Mouse (Mus musculus) thymus, postnatal 14 days (tissue): ENCODE measurements around the gene Gnb3.
"Not testable (repeated sequence)": the region's sequence is repeated elsewhere in the genome, so short reads cannot be mapped to it uniquely, and the experiment has no call there.

ENCODE experiments used
- DNase-seq: peaks from one replicate; pipeline ENCODE4 v3.0.0; 2021

Gnb3 gene

DNA sequence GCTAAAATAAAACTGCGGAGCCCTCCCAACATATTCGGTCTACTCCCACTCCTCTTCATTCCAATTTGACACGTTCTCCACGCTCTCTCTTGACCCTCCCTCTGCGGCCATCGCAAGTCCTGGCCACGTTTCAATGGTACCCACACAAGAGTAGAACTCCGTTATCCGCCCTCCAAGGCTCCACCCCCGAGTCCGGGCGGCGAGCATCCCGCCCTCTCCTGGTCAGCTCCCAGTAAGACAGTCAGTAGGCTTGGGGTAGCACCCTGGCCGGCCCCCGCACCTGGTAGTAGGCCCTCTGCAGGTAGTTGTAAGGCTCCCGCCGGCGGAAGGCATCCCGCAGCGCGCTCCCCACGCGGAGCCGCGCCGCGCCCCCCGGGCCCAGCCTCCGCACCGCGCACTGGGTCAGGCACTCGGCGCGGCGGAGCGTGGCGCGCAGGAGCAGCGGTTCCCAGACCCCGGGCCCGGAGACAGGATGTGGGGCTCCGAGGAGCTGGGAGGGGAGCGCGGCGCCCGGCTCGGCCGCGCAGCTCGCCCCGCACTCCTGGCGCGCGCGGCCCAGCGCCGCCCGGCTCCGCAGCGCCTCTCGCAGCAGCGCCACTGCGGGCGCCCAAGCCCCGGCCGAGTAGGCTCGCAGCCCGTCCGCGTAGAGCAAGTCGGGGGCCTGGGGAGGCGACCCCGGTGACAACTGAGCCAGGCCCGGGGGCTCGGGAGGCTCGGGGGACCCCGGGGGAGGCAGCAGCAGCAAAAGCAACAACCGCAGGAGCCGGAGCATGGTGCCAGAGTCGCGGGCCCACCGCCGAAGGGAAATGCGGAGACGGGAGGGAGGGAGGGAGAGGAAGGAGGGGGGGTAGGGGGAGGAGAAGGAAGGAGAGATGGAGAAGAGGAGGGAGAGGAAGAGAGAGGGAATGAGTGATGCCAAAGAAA is 17.1 kb upstream of the Gnb3 start, which contains the start of gene P3h3:
Gene P3h3 (minus strand): TSS at position 837 of the 924 bp plus-strand sequence.
- peak; percentile 87 for DNase-seq

DNA sequence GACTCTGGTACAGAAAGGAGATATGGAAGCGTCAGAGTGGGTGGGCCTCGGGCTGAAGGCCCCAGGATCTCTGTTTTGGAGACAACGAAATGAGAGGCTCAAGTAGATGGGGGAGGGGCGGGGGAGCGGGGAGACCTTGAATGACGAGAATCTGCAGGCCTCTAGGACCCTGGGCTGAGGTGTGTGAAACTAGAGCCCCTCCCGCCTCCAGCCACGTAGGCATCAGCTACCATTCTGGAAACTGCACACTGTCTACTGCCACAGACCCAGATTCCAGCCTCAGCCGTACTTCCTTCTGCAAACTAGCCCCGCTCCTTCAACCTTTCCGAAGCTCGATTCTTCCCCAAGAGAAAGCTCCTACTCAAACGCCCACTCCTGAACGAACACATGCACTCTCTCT is 16.2 kb upstream of the Gnb3 start:
- DNase-seq, result peak; percentile 19

DNA sequence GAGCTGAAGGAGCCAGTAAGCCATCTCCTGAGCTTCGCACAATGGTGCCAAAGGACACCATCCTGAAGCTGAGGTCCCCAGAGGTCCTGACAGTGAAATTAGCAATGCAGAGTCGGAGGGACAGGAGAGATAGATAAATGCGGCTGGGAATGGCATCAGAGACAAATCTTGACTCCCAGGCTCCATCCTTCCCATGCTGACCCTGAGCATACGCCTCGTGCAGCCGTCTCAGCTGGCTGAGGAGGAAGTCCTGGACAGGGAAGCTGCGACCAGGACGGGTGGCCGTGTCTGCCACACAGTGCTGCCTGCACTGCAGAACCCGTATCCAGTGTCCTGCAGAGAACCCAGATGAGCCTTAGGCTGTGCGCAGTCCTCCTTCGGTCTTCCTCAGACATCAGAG is 14.6 kb upstream of the Gnb3 start:
- DNase-seq, result no peak

DNA sequence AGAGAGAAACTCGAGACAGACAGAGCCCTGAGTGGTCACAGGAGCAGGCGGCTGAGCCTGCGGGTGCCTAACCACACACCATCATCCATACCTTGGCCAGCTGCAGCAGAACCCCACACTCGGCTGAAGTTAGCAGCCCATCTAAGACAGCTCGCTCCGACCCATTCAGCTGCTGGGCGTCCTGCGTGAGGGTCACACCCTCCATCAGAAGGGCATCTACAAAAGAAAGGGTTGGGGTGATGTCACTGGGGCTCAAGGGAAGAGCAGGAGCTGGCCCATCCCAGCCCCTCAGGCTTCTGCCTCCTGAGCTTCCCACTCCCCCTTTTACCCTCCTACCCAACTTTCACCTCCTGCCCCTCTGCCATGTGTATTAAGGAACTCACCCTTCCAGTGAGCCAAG is 10.5 kb upstream of the Gnb3 start:
- DNase-seq, result no peak

DNA sequence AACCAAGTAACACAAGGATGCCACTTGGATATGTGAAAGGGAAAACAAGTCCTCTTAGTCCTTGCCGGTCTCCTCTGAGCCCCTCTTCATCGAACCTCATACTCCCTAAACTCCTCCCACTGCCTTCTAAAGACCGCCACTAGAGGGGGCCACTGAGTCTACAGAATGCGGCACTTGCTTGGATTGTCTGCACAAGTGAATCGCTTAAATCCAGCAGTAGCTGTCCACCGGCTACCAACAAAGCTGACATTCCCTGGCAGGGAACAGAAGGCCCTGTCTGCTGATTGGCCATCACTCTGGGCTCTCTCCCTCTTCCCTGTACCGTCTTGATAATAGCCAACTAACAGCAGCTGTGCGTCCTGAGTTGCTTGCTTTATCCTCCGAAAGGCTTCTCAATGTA is 7.2 kb upstream of the Gnb3 start:
- DNase-seq, result peak; percentile 95

DNA sequence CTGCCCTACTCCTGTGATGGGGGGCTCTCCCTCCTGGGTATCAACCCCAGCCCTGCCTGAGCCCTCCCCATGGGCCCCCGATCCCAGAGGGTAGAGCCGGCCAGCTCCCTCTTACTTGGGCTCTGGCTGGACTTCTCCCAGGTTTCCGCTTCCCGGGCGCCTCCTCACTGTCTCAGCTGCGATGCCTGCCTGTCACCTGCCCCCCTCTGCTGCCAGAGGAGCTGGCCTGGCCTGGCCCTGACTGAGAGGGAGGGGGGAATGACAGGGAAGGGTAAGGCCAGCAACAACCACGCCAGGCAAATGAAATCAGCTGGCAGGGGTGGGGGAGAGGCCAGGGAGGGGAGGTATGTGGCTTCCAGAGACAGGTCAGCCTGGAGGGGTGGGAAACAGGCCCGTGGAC is 270 bp downstream of the Gnb3 start:
- no peak for DNase-seq

DNA sequence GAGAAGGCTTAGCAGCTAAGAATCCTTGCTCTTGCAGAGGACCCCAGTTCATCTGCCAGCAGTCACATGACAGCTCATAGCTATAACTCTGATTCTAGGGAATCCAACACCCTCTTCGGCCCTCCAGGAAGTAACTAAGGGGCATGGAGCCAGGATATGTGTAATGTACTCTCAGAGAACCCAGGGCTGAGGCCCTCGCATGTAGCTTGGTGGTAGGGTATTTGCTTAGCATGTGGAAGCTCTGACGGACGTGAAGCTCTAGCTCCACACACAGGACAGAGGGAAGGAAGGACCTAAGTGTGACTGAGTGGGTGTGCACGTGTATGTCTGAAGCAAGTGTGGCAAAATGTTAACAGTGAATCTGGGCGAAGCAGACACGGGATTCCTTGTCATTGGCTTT is 3.7 kb downstream of the Gnb3 start:
- DNase-seq, result no peak

DNA sequence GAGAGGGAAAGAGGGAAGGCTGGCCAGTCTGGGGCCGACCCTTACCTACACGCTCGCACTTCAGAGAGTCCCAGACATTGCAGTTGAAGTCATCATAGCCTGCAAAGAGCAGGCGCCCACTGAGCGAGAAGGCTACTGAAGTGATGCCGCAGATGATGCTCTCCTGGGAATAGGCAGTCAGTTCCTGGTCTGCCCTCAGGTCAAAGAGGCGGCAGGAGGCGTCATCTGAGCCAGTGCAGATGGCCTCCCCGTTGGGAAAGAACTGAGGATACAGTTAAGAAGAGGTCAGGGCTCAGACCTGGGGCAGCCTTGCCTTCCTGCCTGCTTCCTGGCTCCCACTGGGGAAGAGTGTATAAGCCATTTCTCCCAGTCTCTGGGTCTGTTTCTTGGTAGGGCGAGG is 4.5 kb downstream of the Gnb3 start:
- DNase-seq, result no peak

DNA sequence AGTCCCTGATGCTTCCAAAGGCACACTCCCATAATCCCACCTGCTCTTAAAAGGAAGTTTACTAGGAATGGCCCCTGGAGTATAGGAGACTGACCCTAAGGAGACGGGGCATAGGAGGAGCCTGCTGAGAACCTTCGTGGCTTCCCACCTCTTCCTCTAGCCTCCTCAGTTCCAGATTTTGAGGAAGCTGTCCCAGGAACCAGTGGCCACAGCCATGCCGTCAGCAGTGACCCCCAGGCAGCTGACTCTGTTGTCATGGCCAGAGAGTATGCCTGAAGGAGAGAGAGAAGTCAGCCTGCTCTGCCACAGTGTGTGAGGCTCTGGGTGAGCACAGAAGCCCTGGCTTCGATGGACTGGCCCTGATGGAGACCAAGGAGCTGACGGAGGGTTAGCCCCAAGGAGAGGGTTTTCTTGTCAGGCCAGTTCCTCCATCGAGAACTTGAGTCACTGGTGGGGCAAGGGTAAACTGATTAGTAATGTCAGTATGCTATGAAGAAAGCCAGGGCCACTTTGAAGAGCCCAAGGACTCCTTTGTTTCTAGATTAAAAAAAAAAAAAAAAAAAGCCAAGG is 5.5 kb downstream of the Gnb3 start:
- no peak for DNase-seq

DNA sequence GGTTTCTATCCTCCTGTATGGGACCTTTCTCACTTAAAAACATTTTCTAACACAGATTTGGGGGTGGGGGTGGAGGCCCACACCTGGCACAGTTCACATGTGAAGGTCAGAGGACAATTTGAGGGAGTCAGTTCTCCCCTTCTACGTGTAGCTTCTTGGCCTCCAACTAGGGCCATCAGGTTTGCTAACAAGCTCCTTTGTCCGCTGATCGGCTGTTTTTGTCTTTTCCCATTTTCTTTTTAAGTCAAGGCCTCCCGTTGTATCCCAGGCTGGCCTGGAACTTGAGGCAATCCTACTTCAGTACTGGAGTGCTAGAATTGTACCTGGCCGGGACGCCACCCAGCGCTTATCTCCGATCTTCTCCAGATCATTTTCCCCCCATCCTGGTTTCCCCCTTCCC is 8.4 kb downstream of the Gnb3 start:
- no peak for DNase-seq

DNA sequence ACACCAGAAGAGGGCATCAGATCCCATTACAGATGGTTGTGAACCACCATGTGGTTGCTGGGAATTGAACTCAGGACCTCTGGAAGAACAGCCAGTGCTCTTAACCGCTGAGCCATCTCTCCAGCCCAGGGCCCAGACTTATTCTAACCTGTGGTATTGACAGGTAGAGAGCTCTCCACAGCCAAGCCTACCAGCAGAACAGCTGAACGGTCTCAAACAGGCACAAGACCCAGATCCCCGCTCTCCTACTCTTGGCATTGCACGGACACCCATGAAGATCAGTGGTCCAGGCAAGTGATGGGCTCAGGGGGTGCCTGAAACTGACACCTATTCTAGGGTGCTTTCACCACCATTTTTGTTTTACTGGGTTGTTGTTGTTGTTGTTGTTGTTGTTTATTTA is 8.9 kb downstream of the Gnb3 start:
- not testable (repeated sequence) for DNase-seq

DNA sequence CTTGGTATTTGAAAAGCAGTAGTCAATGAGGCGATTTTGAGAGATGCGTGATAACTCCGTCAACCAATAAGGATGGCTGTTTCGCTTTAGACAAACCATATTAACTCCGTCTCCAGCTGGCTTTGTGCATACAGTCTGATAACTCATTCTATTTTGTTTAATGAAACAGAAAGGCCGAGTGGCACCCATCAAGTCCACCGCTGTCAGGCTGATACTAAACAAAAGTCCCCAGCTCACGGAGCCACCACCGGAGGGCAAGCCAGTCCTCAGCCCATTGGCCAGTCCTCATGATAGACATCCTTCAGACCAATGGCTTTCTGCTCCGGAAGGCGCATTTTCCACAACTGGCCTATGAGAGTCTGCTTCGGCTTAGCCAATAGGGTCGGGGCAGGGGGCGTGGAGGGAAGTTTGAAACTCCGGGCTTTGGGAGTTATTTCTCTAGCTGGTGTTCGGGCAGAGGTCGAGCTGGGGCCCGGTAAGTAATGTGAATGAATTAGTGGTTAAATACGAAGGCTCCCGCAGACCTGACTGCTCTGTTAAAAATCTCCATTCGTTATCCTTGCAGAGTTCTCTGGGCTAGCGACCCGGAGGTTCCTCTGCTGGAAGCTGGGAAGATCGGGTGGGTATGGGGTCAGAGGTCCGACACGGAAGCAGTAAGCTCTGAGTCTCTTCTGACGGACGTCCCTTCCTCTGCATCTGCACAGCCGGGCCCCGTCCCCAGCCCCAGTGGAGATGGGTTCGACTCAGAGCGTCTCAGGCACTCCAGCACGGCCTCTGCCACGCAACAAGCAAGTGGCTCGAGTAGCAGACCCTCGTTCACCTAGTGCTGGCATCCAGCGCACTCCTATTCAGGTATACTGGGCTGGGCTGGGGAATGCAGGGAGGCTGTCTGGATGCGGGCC is 10.0 kb downstream of the Gnb3 start:
- peak; percentile 93 for DNase-seq

DNA sequence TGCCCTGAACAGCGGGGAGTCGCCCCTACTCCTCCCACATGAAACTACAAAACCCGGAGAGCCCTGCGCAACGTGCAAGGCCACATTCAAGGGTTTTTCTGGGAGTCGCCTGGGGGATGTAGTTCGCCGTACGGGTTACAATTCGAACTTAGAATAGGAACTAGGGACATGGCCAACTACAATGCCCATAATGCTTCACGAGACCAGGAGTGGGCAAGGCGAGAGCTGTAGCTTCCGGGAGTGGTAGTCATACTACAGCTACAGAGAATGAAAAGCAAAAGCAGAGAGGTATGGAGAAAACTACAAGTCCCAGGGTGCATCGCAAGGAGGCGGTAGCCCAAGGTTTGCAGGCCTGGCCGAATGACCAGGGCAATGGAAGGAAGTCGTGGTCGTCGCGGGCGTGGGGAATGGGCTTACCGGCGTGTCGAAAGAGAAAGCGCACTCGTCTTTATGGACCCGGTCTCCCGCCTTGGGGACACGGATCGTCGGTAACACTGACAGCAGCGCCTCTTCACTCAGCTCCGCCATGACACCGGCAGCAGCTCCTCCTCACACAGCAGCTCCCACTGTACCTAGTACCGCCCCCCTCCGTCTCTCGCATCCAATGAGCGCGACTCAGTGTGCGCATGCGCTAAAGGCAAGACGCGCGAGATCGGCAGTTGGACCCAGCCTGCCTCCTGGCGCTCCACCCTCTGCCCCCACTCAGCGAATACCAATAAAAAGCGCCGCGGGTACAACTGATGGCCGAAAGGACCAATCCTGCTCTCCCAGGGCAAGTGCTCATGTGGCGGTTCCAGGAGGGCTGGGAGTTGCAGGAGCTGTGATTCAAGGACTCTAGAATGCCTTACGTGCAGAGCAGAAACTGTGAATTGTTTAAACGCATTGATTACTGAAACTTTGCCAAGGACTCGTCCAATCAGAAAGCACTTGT is 10.9 kb downstream of the Gnb3 start, which contains the start of the genes Usp5 and Cdca3:
Gene Usp5 (minus strand): TSS at position 617 of the 931 bp plus-strand sequence.
Gene Cdca3 (plus strand): TSS at position 680 of the 931 bp plus-strand sequence.
- DNase-seq, result peak; percentile 98

DNA sequence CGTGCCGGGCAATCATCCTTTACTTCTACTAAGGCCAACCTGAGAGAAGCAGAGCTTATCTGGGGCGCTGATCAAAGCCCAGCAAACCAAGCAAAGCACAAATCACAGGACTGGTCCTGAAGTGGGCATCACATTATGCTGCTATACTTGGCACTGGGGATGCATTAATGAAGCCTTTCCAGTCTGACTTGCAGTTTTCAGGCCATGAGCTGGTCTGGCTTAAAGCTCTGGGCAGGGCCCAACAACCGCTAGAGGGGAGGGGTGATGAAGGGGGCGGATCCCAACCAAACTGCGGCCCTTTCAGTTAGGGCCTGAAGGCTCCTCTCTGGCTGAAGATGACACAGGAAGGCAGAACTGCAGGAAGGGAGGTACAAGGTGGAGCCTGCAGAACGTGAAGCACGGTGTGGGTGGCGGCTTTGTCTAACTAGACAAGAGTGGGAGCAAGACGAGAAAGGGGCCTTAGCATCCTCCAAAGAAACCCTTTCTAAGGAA is 11.9 kb downstream of the Gnb3 start:
- DNase-seq, result peak; percentile 56

DNA sequence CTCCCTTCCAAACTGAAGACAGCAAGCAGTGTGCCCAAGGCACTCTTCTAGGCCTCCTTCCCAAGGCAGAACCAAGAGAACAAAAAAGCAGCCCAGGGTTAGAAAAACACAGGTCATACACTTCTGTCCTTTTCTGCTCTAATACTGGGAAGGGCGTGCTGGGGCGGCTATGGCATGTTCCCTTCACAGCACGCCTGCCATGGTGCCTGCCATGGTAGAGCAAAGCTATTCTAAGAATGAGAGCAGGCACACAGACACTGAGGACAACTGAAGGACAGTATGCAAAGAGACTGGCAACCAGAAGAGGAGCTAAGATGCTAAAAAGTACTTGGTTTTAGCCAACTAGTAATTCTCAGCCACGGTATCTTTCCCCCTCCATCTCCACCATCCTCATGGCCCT is 18.0 kb downstream of the Gnb3 start:
- DNase-seq, result no peak

DNA sequence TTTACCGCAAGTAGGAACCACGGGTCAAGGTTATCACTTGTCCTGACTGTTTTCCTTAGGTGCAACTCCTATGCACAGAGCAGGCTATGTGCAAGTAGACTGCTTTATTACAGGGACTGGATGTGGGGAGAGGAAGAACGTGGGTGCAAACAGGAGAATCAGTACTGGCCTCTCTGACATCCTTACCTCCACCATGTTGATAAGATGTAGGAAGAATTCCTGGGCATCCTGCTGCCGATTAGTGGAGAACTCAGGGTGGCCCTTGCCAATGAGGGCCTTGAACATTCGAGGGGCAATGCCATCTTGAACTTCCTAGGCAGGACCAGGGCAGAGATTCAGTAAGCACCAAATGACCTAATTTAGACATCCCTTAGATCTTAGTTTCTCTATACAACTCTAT is 19.2 kb downstream of the Gnb3 start:
- DNase-seq, result no peak

DNA sequence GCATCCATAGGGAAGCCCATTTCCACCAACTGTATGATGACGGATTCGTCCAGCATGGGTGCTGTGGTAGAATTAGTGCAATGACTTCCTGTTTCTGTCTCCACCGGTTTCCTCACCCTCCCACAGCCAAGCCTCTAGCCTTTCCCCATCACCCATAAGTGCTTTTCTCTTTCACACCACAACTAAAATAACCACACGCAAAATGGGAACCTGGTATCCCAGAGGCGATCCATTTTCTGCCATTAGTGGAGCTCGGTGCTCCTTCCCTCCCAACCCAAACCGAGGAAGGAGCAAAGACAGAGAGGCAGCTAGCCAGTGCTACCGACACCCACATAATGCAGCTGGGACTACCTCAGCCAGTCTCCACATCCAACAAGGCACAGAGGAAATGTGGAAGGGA is 22.1 kb downstream of the Gnb3 start:
- no peak for DNase-seq

DNA sequence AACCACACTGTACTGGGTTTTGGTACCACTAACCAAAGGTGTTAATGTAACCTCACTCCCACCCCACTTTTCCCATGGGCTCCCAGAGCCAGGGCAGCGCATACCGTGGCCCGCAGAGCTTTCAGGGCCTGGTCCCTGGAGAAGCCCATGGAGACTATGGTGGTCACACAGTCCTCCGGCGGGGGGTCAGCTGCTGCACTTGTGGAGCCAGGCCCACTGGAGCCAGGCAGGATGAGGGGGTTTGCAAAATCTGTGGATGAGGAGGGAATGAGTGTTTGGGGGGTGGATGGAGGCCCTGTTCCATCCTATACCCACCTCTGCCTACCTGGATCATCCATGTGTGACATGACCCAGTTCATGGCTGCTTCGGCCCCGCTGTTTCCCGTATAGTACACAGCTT is 22.5 kb downstream of the Gnb3 start:
- DNase-seq, result no peak

DNA sequence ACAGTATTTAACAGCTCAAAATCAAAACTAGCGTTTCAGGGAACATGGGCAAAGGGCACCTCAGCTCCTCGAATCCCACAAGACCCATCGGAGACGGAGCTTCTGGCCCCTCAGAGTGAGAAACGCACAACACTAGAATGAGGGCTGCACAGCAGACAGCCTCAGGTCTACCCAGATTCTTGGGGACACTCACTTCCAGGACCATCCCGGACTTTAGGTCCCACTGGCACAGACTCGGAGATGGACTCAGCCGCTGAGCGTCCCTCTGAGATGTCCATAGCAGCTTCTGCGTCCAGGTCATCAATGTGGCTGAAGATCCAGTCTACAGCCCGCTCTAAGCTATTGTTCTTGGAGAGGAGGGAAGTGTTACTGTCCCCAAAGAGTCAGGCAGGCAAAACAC is 22.9 kb downstream of the Gnb3 start:
- DNase-seq, result no peak

DNA sequence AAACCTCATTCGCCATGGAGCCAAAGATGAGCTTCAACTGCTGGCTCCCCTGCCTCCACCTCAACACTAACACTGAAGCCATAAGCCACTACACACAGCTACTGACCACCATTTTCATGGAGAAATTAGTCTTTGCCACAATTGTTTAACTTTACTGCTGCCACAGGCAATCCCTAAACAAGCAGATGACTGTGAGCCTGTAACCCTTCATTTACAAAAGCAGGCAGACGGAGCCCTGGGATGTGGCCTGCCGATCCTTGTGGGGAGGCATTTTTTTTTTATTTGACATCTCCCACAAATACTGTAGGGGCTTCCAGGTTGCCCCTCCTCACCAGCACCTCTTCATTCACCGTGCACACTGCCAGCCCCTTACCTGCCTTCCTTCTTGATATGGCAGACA is 23.5 kb downstream of the Gnb3 start:
- no peak for DNase-seq

DNA sequence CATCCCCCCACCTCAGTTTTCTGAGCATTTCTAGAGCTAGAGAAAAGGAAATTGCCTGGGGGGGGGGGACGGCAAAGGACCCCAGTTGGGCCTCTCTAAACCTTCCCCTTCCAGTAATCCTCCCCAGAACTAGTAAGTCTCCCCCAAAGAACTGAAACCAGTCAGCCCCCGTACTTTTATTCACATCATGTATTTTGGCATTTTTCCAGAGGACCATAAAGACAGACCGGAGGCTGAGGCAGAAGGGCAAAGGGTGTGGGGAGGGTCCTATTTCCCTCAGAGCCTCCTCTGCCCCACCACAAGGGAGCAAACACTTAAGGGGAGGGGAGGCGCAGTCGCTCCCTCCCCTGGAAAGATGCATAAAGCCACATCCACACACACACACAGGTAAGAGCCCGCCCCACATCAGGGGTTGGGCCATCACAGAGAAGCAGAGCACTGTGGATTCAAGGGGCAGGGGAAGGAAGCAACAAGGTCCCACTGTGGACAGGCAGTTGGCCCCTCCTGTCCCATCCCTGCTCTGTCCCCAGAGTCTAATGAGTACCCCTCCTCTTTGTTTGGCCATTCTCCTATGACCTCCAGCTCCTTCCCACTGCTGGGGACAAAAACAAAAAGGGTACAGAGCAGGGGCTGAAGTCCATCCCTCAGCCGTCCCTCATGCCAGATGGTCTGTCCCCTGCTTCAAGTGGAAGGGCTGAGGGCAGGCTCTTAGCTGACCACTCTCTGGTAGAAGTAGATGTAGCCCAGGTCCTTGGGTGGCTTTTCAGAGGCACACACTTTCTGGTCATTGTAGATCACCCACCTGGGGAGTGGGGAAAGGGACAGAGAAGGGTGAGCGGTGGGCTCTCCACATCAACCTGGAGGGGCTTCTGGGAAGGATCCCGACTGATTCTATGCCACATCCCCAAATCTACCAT is 25.0 kb downstream of the Gnb3 start:
- DNase-seq, result no peak
